Mouse (Mus musculus): ENCODE results near the gene Srprb. TPM values are rescaled to one million over a fixed set of nuclear protein-coding genes. Genes with fewer than 3 reads are reported as not detected.
A peak's percentile ranks its signal among the peaks of the same experiment; 100 is the strongest.

Gene Srprb
- total and polyA plus RNA-seq, 2 experiments from 2014 or later, result 40.1 to 43.3 TPM

GRCm38 (mm10) chr9:103227760-103228159, 25.8 kb upstream of the Srprb start:
- no peak for TF ChIP-seq CTCF (IDR thresholded peaks at IDR 0.05; ENCODE audit: low read depth)
- Histone ChIP-seq H3K27ac (ENCODE audit: low read depth, low read length) (no peak overlapping the region), H3K36me3 (ENCODE audit: insufficient read depth) (no peaks in the 10 kb centered on the region), H3K4me3 (ENCODE audit: low read depth, low read length) (no peak overlapping the region), H3K9me3 (ENCODE audit: low read length) (no peaks in the 10 kb centered on the region), H3K4me1 (ENCODE audit: insufficient read depth) (no peaks in the 10 kb centered on the region), H3K9ac (no peak overlapping the region), H3K27me3 (ENCODE audit: insufficient read depth, low read length) (no peaks in the 10 kb centered on the region), H3K4me2 (ENCODE audit: low read depth) (no peak overlapping the region)
- 94% methylated on average over 16 of the region's 16 CpGs for WGBS
- DNase-seq, result no peak
- no peak for ATAC-seq

GRCm38 (mm10) chr9:103226806-103227205, 24.9 kb upstream of the Srprb start:
- H3K36me3 ChIP-seq (ENCODE audit: insufficient read depth), result no peaks in the 10 kb centered on the region

GRCm38 (mm10) chr9:103225464-103225863, 23.5 kb upstream of the Srprb start:
- ATAC-seq (no peak), DNase-seq (no peak)
- no peaks in the 10 kb centered on the region for H3K27me3 ChIP-seq (ENCODE audit: insufficient read depth, low read length)
- no peak overlapping the region for H3K9ac ChIP-seq
- H3K4me2 ChIP-seq (ENCODE audit: low read depth), result no peak overlapping the region
- H3K36me3 ChIP-seq (ENCODE audit: insufficient read depth), result no peaks in the 10 kb centered on the region
- H3K9me3 ChIP-seq (ENCODE audit: low read length), result no peaks in the 10 kb centered on the region
- WGBS, result 72% methylated on average over 3 of the region's 3 CpGs
- no peak overlapping the region for H3K27ac ChIP-seq (ENCODE audit: low read depth, low read length)
- TF ChIP-seq CTCF (IDR thresholded peaks at IDR 0.05; ENCODE audit: low read depth), result peak; percentile 61
- no peak overlapping the region for H3K4me3 ChIP-seq (ENCODE audit: low read depth, low read length)
- H3K4me1 ChIP-seq (ENCODE audit: insufficient read depth), result no peaks in the 10 kb centered on the region

More at GRCm38 (mm10) chr9:103226806-103227205, 24.9 kb upstream of the Srprb start:
- no peak for TF ChIP-seq CTCF (IDR thresholded peaks at IDR 0.05; ENCODE audit: low read depth)
- no peaks in the 10 kb centered on the region for H3K9me3 ChIP-seq (ENCODE audit: low read length)
- no peaks in the 10 kb centered on the region for H3K4me1 ChIP-seq (ENCODE audit: insufficient read depth)
- H3K4me3 ChIP-seq (ENCODE audit: low read depth, low read length), result no peak overlapping the region
- H3K4me2 ChIP-seq (ENCODE audit: low read depth), result no peak overlapping the region
- no peak overlapping the region for H3K9ac ChIP-seq
- WGBS, result 94% methylated on average over 15 of the region's 15 CpGs
- H3K27ac ChIP-seq (ENCODE audit: low read depth, low read length), result no peak overlapping the region
- no peak for DNase-seq
- ATAC-seq, result no peak
- H3K27me3 ChIP-seq (ENCODE audit: insufficient read depth, low read length), result no peaks in the 10 kb centered on the region

GRCm38 (mm10) chr9:103224721-103225120, 22.8 kb upstream of the Srprb start:
- Histone ChIP-seq H3K27me3 (ENCODE audit: insufficient read depth, low read length) (no peaks in the 10 kb centered on the region), H3K9ac (no peak overlapping the region), H3K9me3 (ENCODE audit: low read length) (no peaks in the 10 kb centered on the region), H3K36me3 (ENCODE audit: insufficient read depth) (no peaks in the 10 kb centered on the region), H3K4me1 (ENCODE audit: insufficient read depth) (no peaks in the 10 kb centered on the region), H3K27ac (ENCODE audit: low read depth, low read length) (no peak overlapping the region), H3K4me2 (ENCODE audit: low read depth) (no peak overlapping the region), H3K4me3 (ENCODE audit: low read depth, low read length) (no peak overlapping the region)
- no peak for TF ChIP-seq CTCF (IDR thresholded peaks at IDR 0.05; ENCODE audit: low read depth)
- ATAC-seq, result no peak
- WGBS, result 95% methylated on average over 7 of the region's 7 CpGs
- no peak for DNase-seq

- no peak for ATAC-seq
- H3K9me3 ChIP-seq (ENCODE audit: low read length), result no peaks in the 10 kb centered on the region
- no peak for DNase-seq
- H3K27me3 ChIP-seq (ENCODE audit: insufficient read depth, low read length), result no peaks in the 10 kb centered on the region
- H3K4me3 ChIP-seq (ENCODE audit: low read depth, low read length), result no peak overlapping the region
- no peak overlapping the region for H3K27ac ChIP-seq (ENCODE audit: low read depth, low read length)
- no peak for TF ChIP-seq CTCF (IDR thresholded peaks at IDR 0.05; ENCODE audit: low read depth)
- WGBS, result 77% methylated on average over 6 of the region's 6 CpGs
- no peak overlapping the region for H3K9ac ChIP-seq
- H3K4me2 ChIP-seq (ENCODE audit: low read depth), result no peak overlapping the region
- H3K36me3 ChIP-seq (ENCODE audit: insufficient read depth), result no peaks in the 10 kb centered on the region
- no peaks in the 10 kb centered on the region for H3K4me1 ChIP-seq (ENCODE audit: insufficient read depth)
Observed at GRCm38 (mm10) chr9:103214281-103214680, 12.3 kb upstream of the Srprb start.

GRCm38 (mm10) chr9:103213631-103214030, 11.7 kb upstream of the Srprb start:
- no peak overlapping the region for H3K4me2 ChIP-seq (ENCODE audit: low read depth)
- no peak for TF ChIP-seq CTCF (IDR thresholded peaks at IDR 0.05; ENCODE audit: low read depth)
- 34% methylated on average over 2 of the region's 2 CpGs for WGBS
- no peaks in the 10 kb centered on the region for H3K9me3 ChIP-seq (ENCODE audit: low read length)
- no peak overlapping the region for H3K9ac ChIP-seq
- no peak overlapping the region for H3K4me3 ChIP-seq (ENCODE audit: low read depth, low read length)
- no peaks in the 10 kb centered on the region for H3K27me3 ChIP-seq (ENCODE audit: insufficient read depth, low read length)
- DNase-seq (no peak), ATAC-seq (no peak)
- no peaks in the 10 kb centered on the region for H3K36me3 ChIP-seq (ENCODE audit: insufficient read depth)
- H3K4me1 ChIP-seq (ENCODE audit: insufficient read depth), result no peaks in the 10 kb centered on the region
- H3K27ac ChIP-seq (ENCODE audit: low read depth, low read length), result no peak overlapping the region

GRCm38 (mm10) chr9:103212654-103213420, 10.9 kb upstream of the Srprb start:
- H3K27ac ChIP-seq (ENCODE audit: low read depth, low read length), result no peak overlapping the region
- H3K4me2 ChIP-seq (ENCODE audit: low read depth), result no peak overlapping the region
- H3K9me3 ChIP-seq (ENCODE audit: low read length), result no peaks in the 10 kb centered on the region
- H3K4me1 ChIP-seq (ENCODE audit: insufficient read depth), result no peaks in the 10 kb centered on the region
- WGBS, result 73% methylated on average over 28 of the region's 28 CpGs
- H3K9ac ChIP-seq, result no peak overlapping the region
- no peaks in the 10 kb centered on the region for H3K27me3 ChIP-seq (ENCODE audit: insufficient read depth, low read length)
- no peak for TF ChIP-seq CTCF (IDR thresholded peaks at IDR 0.05; ENCODE audit: low read depth)
- peak; percentile 65 for DNase-seq
- no peaks in the 10 kb centered on the region for H3K36me3 ChIP-seq (ENCODE audit: insufficient read depth)
- H3K4me3 ChIP-seq (ENCODE audit: low read depth, low read length), result no peak overlapping the region
- no peak for ATAC-seq
